17 mouse cellular contexts compared by ENCODE assay signal in the genomic region with DNA sequence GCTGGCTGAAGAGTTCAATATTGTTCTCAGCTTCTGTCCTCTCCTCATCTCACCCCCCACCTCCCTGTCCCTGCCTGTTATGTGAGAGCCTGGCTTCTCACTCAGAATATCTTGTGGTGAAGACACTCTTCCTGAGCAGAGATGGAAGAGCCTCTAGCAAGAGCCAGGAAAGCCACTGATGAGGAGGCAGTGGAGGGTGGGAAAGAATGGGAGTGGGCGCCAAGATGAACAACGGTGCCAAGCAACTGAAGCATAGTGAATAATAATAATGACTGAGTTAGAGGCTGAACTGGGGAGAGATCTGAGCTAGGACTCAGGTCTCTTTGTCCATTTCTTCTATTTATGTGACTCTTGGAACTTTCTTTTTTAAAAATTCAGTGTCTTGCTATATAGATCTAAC.
"Had no signal": no experiment of that assay in that cellular context is flagged by ENCODE, and none has a peak within 500 bp of the region (broad histone marks: within the 10 kb centered on the region; RNA-seq: fewer than 3 reads in every experiment).

No protein-coding gene starts in this region.

- H3K27ac ChIP-seq: midbrain, embryonic 10.5 days; midbrain, embryonic 12.5 days; neural tube, embryonic 13.5 days; neural tube, embryonic 15.5 days had no signal

- ATAC-seq: midbrain, embryonic 16.5 days had no signal

- H3K27me3 ChIP-seq: midbrain, embryonic 12.5 days; neural tube, embryonic 13.5 days; neural tube, embryonic 15.5 days had no signal

- H3K4me2 ChIP-seq: lung, embryonic 14.5 days; midbrain, embryonic 12.5 days; neural tube, embryonic 13.5 days; neural tube, embryonic 15.5 days had no signal

- H3K36me3 ChIP-seq: midbrain, embryonic 10.5 days; midbrain, embryonic 12.5 days; neural tube, embryonic 13.5 days; neural tube, embryonic 15.5 days had no signal

- H3K9me3 ChIP-seq: midbrain, embryonic 10.5 days; midbrain, embryonic 12.5 days; neural tube, embryonic 13.5 days; neural tube, embryonic 15.5 days had no signal

- H3K9ac ChIP-seq: lung, embryonic 14.5 days; midbrain, embryonic 12.5 days; neural tube, embryonic 13.5 days; neural tube, embryonic 15.5 days had no signal

- H3K4me3 ChIP-seq: midbrain, embryonic 10.5 days; midbrain, embryonic 12.5 days; myocyte; neural tube, embryonic 13.5 days; neural tube, embryonic 15.5 days had no signal

- DNase-seq: lung, adult 18-20 months; lung, embryonic 14.5 days; lung, postnatal 4 days; midbrain, embryonic 14.5 days; right cerebral cortex, adult 18-20 months; right cerebral cortex, postnatal 25 days; right cerebral cortex, postnatal 4 days; spleen, adult 18-20 months; thymus, adult 18-20 months; thymus, postnatal 14 days; thymus, postnatal 36 days had no signal
